Mouse (Mus musculus): Measurements from ENCODE around the gene Carnmt1. TPM values are rescaled to one million over a fixed set of nuclear protein-coding genes. Genes with fewer than 3 reads are reported as not detected.

Carnmt1 gene
- total RNA-seq, 4 experiments from 2014 or later = 32.4 to 40.6 (median 35.7) TPM

DNA sequence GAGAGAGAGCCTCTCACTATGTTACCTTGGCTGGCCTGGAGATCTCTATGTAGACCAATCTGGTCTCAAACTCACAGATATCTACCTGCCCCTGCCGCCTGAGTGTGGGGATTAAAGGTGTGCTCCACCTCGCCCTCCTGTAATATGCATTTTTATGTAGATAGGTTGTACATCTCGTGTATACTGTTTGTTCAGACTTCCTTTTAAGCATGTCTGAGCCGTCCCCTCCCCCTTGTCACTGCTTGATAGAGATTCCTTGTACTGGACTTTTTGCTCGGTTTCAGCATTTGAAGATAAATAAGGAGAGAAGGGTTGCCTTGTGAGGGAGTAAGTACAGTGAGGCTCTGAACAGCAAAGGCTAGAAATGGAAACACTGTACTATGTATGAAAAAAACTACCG, 17.5 kb upstream of the Carnmt1 start:
- DNase-seq (ENCODE audit: low spot score) = no peak

DNA sequence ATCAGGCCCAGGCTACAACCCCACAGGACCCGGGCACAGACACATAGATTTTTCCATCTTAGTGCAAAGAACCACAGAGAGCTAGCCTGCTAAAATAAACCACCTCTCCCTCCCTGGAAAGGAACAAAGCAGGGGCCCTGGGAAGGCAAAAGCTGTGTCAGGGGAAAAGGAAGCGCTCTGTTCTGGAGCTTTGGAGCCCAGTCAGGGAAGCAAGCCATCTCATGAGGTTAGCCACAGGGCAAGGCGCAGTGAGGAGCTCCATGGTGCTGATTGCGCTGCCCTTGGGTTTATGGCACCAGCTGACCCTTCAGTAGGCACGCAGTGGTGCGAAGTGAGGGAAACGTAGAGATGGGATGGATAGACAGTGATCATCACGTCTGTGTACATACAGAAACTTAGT, 16.2 kb upstream of the Carnmt1 start:
- DNase-seq (ENCODE audit: low spot score) = no peak

DNA sequence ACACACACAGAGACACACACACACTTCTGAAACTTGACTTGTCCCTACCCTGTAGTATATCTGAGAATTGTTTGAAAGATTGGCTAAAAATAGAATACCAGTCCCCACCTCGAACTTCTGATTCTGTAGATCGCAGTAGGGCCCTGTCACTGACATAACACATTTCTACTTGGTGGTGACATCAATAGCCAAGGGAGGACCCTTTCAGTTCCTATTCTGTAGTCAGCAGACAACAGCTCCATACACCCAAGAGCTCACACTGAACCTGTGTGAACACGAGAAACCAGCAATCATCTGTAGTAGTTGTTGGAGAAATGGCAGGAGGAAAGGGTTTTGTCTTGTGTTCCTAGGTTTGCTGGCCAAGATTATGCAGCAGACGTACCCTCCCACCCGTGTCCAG, 15.6 kb upstream of the Carnmt1 start:
- no peak for DNase-seq (ENCODE audit: low spot score)

DNA sequence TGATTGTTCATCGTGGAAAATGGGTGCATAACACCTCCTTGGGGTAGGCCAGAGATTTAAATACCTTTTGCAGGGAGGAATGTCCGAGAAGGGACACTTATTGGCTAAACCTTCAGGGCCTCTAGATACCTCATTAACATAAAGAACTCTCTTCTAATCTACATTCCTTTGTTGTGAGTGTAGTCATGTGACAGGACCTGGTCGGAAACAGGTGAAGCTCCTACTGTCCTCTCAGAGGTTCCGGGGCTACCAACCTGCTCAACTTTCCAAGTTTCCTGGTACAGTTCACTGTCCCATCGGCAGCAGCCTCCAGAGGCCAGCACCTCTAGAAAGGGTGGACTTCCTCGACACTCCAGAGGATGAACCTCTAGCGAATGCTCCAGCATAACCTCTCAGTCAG, 14.6 kb upstream of the Carnmt1 start:
- no peak for DNase-seq (ENCODE audit: low spot score)

DNA sequence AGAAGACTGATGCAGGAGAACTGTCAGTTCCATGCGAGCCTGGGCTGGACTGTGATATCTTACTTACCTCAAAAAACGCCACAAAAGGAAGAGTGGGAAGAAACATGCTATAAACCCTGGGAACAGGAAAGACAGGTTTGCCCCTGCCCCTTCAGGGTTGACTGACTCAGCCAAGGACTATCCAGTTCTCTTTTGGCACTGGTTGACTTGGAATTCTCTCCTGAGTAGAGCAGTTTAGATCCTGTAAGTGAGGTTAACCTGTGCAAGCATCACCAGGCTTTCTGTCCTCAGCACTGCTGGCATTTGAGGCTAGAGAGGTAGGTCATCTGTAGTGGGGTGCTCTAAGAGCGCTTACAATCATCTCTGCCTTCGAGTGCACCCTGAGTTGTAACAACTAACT, 12.1 kb upstream of the Carnmt1 start:
- no peak for DNase-seq (ENCODE audit: low spot score)

DNA sequence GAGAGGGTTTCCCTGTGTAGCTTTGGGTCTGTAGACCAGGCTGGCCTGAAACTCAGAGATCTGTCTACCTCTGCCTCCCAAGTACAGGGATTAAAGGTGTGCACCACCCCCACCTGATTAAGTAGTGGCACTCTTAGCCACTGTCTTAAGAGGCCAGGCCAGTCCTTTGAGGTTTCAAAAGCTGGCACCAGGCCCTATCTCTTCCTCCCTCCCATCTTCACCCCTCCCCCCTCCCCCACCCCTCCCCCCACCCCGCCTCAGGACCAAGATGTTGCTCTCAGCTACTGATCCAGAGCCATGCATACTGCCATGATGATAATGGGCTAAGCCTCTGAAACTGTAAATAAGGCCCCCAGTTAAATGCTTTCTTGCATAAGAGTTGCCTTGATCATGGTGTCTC, 11.2 kb upstream of the Carnmt1 start:
- no peak for DNase-seq (ENCODE audit: low spot score)

DNA sequence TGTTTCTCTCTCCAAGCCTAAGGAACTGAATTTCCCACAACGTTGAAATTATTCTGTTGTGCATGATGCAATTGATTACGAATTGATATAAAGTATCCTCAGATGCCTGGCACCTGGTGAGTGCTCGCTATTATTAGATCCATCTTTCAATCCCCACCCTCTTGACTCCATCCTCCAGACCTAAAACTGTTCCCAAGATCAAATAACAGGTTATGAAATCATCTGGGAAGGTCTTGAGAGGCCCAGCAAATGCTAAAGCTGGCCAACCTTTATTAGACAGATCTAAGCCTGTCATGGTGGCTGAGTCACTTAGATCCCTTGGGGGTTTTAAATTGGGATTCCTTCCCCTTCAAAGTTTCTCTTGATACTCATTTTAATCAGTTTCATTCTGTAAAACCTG, 10.1 kb upstream of the Carnmt1 start:
- no peak for DNase-seq (ENCODE audit: low spot score)

DNA sequence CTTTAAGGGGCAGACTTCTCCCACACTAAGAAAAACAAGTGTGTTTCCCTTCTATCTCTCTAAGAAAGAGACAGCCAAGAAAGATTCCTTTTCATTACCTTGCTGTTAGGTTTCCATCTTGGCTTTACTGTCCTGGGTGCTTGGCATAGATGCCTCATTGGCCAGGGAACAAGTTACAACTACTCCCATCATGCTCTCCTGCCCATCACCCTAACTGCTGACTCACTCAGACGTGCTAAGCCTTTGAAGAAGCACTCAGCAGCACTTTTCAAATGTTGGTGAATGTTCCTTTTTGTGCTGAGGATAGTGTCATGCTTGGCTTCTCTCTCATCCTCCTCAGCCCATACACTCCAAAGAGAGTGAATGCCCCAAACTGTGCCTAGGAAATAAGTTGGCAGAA, 8.9 kb upstream of the Carnmt1 start:
- DNase-seq (ENCODE audit: low spot score) = no peak

DNA sequence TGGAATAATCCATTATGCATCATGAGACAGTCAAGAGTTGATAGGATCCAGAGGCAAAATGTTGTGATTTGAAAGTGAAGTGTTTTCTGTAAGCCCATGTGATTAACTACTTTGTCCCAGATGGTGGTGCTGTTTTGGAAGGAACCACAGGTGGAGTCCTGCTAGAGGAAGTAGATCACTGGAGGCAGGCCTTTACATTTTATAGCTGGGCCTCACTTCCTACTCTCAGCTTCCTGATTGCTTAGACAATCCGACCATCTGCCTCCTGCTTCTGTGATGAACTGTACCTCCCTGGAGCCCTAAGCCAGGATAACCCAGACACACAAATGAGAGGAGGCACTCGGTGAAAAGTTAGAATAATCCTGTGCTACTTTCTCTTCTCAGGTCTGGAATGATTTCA, 6.7 kb upstream of the Carnmt1 start:
- no peak for DNase-seq (ENCODE audit: low spot score)

DNA sequence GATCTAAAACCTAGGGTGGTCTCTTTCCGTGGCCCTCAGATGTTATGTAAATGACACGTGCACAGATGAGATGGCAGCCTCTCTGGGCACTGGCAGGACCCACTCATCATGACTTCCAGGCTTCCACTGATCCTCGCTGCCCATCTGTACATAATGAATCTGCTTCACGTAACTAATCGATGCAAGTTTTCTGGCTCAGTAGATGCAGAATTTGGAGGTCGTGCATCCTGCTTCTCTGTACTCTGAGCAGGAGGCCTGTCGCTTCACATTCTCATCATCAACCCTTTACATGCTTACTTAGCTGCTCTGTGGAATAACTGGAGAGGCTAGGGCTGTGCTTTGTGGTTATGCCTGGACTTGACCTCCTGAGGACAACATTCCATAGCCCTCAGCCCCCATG, 3.6 kb upstream of the Carnmt1 start:
- no peak for DNase-seq (ENCODE audit: low spot score)

DNA sequence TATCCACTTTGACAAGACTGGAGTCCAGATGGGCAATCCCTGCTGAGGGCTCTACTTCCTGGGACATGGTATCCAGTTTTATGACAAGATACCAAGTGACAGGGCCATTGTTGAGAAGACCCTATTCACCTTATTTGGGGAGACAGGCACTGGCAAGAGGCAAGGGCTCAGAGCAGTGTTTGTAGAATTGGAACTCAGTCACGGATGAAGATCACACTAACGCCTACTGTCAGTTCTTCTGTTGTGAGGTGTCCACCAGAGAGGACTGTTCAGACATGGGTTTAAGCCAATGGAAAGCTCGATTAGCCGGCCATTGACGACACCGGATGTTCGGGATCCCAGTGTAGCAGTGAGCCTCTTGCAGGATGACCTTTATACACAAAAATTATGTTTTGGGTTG, 1.0 kb upstream of the Carnmt1 start:
- no peak for DNase-seq (ENCODE audit: low spot score)

DNA sequence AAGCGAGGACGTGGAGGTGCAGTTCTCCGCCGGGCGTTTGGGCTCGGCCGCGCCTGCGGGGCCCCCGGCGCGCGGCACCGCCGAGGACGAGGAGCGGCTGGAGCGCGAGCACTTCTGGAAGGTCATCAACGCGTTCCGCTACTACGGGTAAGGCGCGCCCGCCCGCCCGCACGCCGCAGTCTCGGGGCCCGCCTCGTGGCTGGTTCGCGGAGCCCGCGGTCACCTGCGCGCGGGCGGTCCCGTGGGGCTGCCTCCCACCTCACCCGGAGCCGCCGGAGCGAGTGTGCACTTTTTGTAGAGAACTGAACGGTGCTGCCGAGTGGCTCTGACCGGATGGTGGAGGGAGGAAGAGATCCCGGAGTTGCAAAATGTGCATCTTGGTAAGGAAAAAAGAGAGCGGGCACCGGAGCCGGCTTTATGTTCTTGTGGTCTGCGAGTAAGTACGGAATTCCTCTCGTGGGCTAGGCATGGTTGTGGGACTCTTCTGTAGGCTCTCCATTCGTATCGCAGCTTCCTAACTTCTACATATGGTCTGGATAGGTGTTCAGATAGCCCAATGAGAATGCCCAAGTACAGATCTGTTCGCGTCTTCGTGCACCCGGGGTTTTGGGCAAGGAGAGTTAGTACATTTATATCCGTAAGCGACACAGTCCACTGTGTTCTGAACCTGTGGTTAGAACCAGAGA, 635 bp downstream of the Carnmt1 start:
- DNase-seq (ENCODE audit: low spot score) = no peak

DNA sequence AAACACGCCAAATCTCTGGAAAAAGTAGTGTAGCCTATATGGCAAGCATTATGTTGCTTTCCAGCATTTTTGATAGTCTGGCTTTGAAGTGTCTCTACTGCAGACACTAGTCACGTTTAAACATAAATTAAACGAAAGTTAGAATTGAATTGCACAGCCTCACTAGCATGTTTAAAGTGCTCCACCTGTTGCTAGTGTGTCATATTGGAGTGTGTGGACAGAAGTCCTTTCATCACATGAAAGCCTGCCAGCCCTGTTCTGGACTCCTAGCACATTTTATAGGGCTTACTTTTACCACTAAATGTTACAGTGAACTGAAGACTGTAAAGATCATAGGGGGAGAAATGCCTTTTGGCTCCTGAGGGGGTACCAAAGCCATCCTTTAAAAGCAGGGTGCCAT, 1.9 kb downstream of the Carnmt1 start:
- DNase-seq (ENCODE audit: low spot score) = no peak

DNA sequence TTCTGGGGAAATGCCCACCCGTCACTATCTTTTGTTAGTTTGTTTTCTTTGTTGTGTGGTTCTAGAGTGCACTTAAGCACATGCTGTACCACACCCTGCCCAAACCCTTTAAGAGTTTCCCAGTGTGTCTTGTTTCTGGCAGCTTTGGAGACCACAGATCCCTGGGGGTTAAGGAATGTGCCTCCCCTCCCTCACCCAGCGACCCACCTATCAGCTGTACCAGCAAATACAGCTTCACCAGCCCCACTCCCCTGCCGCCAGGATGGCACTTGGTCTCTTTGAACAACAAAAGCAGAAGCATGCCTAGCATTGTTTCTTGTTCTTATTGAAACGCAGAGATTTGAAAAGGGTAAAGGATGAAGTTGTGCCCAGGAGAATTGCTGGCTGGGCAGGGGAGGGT, 2.6 kb downstream of the Carnmt1 start:
- DNase-seq (ENCODE audit: low spot score) = no peak

DNA sequence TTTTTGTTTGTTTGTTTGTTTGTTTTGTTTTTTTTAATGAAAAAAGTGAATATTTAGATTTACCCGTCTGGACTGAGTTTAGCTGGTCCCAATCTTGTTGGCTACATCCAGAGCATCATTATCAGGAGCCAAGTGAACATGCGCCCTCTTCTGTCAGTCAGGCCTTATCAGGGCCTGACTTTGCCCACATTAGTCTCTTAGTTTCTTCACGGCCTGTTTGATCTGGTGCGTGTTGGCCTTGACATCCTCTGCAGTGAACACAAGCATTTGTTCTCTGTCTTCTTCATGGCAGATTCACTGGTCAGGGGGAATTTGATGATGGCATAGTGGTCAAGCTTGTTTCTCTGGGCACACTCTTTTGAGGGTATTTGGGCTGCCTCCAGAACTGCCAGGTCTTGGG, 11.6 kb downstream of the Carnmt1 start:
- DNase-seq (ENCODE audit: low spot score) = no peak

DNA sequence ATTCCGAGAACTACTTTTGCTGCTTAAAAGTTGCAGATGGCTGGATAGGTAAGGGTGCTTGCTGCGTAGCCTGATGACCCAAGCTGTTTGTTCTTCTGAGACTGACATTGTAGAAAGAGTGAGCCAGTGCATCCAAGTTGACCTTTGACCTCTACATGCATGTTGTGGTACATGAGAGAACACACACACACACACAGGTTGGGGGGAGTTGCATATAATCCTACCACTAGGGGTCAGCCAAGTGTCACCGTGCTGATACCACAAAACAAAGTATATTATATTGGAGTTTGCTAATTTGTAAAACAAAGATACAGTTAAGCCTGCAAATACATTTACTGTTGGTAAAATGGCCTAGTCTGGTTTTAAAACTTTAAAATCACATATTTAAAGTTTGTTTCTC, 17.0 kb downstream of the Carnmt1 start:
- peak; percentile 25 for DNase-seq (ENCODE audit: low spot score)

DNA sequence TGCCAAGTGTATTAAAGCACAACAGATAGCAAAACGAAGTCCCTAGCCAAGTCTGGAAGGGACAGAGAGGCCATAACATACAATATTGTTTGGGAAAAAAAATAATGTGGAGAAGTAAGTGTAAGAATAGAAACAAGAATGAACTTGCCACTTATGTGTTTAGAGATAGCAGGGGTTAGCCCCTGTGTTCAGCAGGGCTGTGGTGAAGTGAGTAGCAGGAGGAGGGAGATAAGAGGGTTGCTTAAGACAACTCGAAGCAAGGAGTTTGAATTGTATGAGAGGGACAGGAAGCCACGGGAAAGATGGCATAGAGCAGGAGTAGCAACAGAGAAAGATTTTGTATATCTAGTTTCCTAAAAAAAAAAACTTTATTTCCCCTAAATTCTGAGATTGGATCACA, 21.6 kb downstream of the Carnmt1 start:
- DNase-seq (ENCODE audit: low spot score) = no peak

DNA sequence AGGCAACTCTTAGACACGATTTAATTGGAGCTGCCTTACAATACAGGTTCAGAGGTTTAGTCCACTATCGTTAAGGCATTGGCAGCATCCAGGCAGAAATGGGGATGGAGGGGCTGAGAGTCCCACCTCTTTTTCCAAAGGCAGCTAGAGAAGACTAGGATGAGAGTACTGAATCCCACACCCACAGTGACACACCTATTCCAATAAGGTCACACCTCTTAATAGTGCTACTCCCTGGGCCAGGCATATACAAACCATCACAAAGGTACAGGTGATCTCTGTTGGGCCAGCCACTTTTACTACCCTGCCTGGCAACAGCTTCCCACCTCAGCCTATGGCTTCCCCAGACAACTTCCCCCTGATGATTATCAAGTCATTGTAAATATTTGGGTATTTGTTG, 22.2 kb downstream of the Carnmt1 start:
- no peak for DNase-seq (ENCODE audit: low spot score)

DNA sequence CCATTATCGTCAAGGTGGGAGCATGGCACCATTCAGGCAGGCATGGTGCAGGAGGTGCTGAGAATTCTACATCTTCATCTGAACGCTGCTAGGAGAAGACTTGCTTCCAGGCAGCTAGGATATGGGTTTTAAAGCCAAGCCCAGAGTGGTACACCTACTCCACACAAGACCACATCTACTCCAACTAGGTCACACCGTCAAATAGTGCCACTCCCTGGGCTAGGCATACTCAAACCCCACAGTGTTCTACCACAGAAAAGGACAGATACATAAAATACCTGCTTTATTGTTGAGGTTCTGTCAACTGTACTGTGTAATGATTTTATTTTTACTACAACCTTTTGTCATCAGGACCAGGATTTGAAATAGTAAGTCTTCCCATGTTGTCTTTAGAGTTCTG, 24.6 kb downstream of the Carnmt1 start:
- DNase-seq (ENCODE audit: low spot score) = no peak

DNA sequence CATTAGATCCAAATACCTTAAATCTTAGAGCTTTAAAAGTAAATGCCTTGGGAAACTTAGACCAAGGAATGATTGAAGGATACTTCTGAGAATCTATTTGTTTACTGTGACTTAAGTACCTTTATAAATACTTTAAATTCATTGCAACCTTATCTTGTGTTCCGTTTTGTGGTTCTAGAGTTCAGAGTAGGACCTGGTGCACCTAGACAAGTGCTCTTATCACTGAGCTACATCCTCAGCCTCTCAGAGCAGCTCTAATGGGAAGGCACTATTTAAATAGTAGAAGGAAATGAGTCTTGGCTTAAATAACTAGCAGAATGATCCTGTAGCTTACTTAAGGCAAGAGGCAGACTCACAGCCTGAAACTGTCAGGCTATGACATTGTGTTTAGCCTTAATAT, 25.0 kb downstream of the Carnmt1 start:
- no peak for DNase-seq (ENCODE audit: low spot score)

DNA sequence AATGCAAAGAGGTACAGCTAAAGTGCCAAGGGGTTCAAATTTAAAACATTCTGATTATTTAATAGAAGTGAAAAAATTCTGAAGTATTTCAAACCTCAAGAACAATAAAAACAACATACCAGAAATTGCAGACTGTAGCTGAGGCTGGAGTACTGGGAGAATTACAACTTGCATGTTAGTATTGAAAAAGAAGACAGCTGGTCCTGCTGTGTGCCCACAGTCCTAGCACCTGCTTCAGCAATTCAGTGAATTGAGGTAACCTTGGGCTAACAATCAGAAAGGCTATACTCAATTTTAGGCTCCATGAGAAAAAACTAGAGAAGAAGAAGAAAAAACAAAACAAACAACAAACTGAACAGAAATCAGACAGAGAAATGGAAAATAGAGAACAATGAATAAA, 37.5 kb downstream of the Carnmt1 start:
- no peak for DNase-seq (ENCODE audit: low spot score)

DNA sequence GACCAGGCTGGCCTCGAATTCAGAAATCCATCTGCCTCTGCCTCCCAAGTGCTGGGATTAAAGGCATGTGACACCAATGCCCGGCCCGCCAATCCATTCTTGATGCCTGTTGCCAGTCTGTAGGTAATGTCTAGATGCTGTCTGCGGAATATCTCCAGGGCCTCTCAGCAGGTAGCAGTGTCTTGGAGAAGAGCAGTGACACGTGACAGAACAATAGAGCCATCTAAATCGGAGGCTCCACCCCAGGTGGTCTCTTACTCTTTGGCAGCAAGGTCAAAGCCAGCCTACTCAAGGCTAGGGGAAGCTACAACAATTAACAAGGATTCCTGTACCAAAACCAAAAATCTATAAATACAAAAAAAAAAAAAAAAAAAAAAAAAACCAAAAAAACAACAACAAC, 40.3 kb downstream of the Carnmt1 start:
- no peak for DNase-seq (ENCODE audit: low spot score)

DNA sequence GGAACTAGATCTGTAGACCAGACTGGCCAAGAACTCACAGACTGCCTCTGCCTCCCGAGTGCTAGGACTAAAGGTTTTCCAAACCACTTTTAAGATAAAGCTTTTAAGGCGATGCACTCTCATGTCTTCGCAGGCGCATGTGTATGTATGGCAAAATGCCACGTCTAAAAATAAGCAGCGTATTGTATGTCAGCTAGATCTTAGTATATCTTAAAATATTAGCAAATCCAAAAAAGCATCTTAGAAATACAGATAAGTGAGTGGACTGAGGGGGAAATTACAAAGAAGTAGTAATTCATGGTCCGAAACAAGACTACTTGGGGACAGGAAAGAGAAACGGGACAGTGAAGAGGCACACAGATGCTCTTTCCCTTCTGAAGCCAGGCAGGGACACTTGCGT, 41.0 kb downstream of the Carnmt1 start:
- no peak for DNase-seq (ENCODE audit: low spot score)

DNA sequence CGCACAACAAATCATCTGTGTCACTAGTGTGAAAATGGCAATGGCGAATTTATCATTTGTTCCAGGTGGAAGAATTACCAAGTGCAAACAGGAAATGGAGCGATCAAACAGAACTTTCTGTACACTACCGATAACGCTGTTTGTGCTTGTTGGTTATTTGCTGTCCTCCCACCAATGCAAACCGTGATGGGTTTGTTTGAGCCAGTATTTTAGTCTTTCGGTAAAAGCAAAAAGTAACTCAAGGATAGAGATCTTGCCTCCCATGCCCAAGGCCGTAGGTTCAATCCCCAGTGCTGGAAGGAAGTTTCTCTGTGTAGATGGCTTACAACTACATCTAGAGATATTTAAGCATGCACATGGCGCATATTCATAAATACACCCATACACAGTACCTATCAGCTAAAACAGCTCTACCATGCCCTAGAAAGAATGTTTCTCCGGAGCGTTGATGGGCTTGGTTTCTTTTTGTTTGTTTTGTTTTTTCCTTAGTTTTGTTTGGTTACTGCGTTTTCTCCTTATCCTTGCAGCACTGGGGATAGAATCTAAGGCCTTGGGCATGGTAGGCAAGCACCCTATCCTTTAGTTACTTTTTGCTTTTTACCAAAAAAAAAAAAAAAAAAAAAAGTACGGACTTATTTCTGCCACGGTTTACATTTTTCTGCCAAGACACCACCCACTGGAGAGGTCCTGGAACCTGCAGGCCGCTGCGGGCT, 41.7 kb downstream of the Carnmt1 start:
- no peak for DNase-seq (ENCODE audit: low spot score)

Measured in heart, adult 8-10 months (tissue).